Mouse (Mus musculus) midbrain, embryonic 16.5 days (tissue): Measurements from ENCODE around the gene Olfr557. TPM values are rescaled to one million over a fixed set of nuclear protein-coding genes. Genes with fewer than 3 reads are reported as not detected.

Experiments used
- ATAC-seq: fragments of 200-750 bp; cut with Nextera tagmentation; 2 replicates; pipeline ENCODE4 v1.8.0; 2017; ENCODE audit warnings: moderate TSS enrichment
- H3K27ac ChIP-seq: fragments of 300-500 bp; sonication (generic); 2 replicates; pipeline ENCODE4 v1.5.1; 2014; ENCODE audit warnings: mild to moderate bottlenecking, low read length, mixed read lengths
- H3K27me3 ChIP-seq: fragments of 300-500 bp; sonication (generic); 2 replicates; pipeline ENCODE4 v1.6.1; 2014; ENCODE audit warnings: low read depth, low read length, mixed read lengths; ENCODE audit not compliant: control insufficient read depth, insufficient read depth
- H3K36me3 ChIP-seq: fragments of 300-500 bp; sonication (generic); 2 replicates; pipeline ENCODE4 v1.6.1; 2014; ENCODE audit warnings: mild to moderate bottlenecking, low read length, moderate library complexity, mixed read lengths; ENCODE audit not compliant: control insufficient read depth, insufficient read depth
- H3K4me1 ChIP-seq: fragments of 300-500 bp; sonication (generic); 2 replicates; pipeline ENCODE4 v1.6.1; 2014; ENCODE audit warnings: mild to moderate bottlenecking, low read length, mixed read lengths; ENCODE audit not compliant: control insufficient read depth, insufficient read depth
- H3K4me2 ChIP-seq: fragments of 300-500 bp; sonication (generic); 2 replicates; pipeline ENCODE4 v1.6.1; 2014; ENCODE audit warnings: mild to moderate bottlenecking, low read length, mixed read lengths
- H3K4me3 ChIP-seq: fragments of 300-500 bp; sonication (generic); 2 replicates; pipeline ENCODE4 v1.5.1; 2014; ENCODE audit warnings: low read depth, mild to moderate bottlenecking, low read length, moderate library complexity, mixed read lengths
- H3K9ac ChIP-seq: fragments of 300-500 bp; sonication (generic); 2 replicates; pipeline ENCODE4 v1.6.1; 2014; ENCODE audit warnings: low read depth, low read length, mixed read lengths
- H3K9me3 ChIP-seq: fragments of 300-500 bp; sonication (generic); replicated peaks from 2 replicates; pipeline ENCODE4 v1.6.1; 2014; ENCODE audit warnings: mild to moderate bottlenecking, low read length, mixed read lengths; ENCODE audit not compliant: control insufficient read depth, poor library complexity, severe bottlenecking
- WGBS: fragments of 180-500 bp; shearing (Covaris S2); extraction: QIAGEN DNeasy Blood & Tissue Kit; methylation state at CpG from one replicate; pipeline ENCODE4 v1.1.7; 2014; 5-methylcytosine and 5-hydroxymethylcytosine counted together
- polyA plus RNA-seq: library from polyadenylated mRNA; unstranded; fragments of >200 nt; fragmentation: Nextera tagmentation; extraction: Ambion mirVana; gene quantifications from 2 replicates; pipeline ENCODE4 v1.2.1, GENCODE M21; 2015

The Olfr557 gene
- polyA plus RNA-seq, 1 experiment from 2014 or later, result not detected

DNA sequence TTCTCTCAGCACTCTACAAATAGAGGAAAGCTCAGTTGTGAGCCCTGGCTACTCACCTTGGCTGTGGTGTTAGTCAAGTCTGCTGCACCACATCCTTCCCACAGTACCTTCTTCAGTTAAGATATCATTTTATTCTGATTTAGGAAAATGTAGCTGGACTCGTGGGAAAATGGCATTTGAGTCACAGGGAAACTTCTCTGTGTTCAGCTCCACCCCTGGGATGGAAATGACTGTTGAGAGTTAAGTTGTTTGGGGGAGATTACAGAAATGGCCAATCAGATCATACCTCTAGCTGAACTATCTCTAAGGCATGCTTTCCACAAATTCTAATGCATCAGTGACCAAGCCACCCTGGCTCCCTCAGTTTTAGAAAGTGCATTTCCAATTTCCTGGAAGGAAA, 23.3 kb downstream of the Olfr557 start, which contains the start of gene Olfr33:
Olfr33 (minus strand) TSS at position 101 of the 400 bp plus-strand sequence.
- no peak for ATAC-seq
- no peak within 1 kb of the TSS for H3K9ac ChIP-seq
- H3K27me3 ChIP-seq, result no peaks in the 10 kb centered on the region
- no peak within 1 kb of the TSS for H3K27ac ChIP-seq
- H3K4me3 ChIP-seq, result no peak within 1 kb of the TSS
- WGBS, result 27% methylated on average over 1 of the region's 1 CpGs
- H3K9me3 ChIP-seq, result no peaks in the 10 kb centered on the region
- H3K4me2 ChIP-seq, result no peak within 1 kb of the TSS
- H3K36me3 ChIP-seq, result no peaks in the 10 kb centered on the region
- no peaks in the 10 kb centered on the region for H3K4me1 ChIP-seq

DNA sequence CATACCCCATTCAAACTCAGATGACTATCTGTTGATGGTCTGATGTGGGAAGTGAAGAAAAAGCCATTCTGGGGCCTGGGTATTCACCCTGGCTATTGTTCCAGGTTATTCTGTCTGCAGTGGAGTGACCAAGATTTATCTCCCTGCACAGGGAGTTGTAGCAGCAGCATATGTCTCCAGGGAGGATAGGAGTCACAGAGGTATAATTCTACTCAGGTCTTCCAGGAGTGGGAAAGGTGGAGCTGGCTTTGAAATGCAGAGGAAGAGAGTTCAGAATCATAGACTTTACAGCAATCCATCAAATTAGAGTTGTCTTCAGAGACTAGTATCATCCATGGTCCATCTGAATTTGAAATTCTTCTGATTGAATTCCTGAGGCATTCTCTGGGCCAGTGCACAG, 31.7 kb downstream of the Olfr557 start, which contains the start of gene Olfr559:
Olfr559 (minus strand) TSS at position 101 of the 400 bp plus-strand sequence.
- no peaks in the 10 kb centered on the region for H3K9me3 ChIP-seq
- H3K9ac ChIP-seq, result no peak within 1 kb of the TSS
- H3K4me1 ChIP-seq, result no peaks in the 10 kb centered on the region
- no peak within 1 kb of the TSS for H3K27ac ChIP-seq
- H3K4me3 ChIP-seq, result no peak within 1 kb of the TSS
- no peaks in the 10 kb centered on the region for H3K36me3 ChIP-seq
- H3K4me2 ChIP-seq, result no peak within 1 kb of the TSS
- no peak for ATAC-seq
- no peaks in the 10 kb centered on the region for H3K27me3 ChIP-seq

DNA sequence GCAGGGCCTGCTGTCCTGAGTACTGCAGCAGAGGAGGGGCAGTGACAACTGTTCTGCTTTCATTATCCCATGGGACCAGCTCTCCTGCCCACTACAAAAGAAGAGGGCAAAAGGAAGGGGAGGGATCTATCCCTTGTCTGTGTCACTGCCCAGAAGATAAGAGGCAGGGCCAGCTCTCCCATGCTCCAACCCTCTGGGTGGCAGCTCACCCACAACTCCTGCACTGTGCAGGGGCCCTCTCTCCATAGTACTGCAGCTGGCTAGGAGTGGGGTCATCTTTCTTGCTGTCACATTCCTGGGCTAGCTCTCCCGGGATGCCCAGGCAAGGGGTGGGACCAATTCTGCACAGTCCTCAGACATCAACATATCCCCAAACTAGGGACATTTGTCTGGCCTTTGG, 38.1 kb downstream of the Olfr557 start:
- WGBS, result 94% methylated on average over 1 of the region's 1 CpGs

DNA sequence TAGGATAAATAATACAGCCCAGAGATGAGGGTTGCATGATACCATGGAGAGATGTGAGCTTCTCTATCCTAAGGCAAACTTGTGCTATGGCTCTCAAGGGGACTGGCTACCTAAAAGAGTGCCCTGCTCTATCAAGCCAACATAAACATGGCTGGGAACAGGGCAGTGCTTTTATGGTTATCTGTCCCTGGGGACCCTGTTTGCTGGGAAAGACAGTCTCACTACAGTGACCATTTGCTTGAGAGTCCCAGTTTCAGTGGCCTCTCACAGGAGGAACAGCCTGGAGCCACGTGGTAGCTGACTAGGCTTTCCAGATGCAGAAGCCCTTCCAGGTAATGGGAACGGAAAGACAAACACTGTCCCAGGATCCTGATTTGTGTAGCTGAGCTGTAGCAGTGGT, 42.0 kb downstream of the Olfr557 start:
- Histone ChIP-seq H3K27me3 (no peaks in the 10 kb centered on the region), H3K9me3 (no peaks in the 10 kb centered on the region), H3K9ac (no peak overlapping the region), H3K27ac (no peak overlapping the region), H3K4me3 (no peak overlapping the region), H3K36me3 (no peaks in the 10 kb centered on the region), H3K4me1 (no peaks in the 10 kb centered on the region), H3K4me2 (no peak overlapping the region)
- no peak for ATAC-seq
- 73% methylated on average over 2 of the region's 2 CpGs for WGBS

More for the DNA sequence above, 38.1 kb downstream of the Olfr557 start:
- no peak for ATAC-seq
- Histone ChIP-seq H3K4me2 (no peak overlapping the region), H3K27ac (no peak overlapping the region), H3K27me3 (no peaks in the 10 kb centered on the region), H3K4me1 (no peaks in the 10 kb centered on the region), H3K36me3 (no peaks in the 10 kb centered on the region), H3K4me3 (no peak overlapping the region), H3K9ac (no peak overlapping the region), H3K9me3 (no peaks in the 10 kb centered on the region)

Other genes with a start within 250 kb of the Olfr557 start
- gene Olfr543, start 214.2 kb upstream of the Olfr557 start, polyA plus RNA-seq, result 0.47 and 0.59 TPM in 2 replicates
- 0.19 and 0.25 TPM in 2 replicates for gene Olfr544, start 207.6 kb upstream of the Olfr557 start, polyA plus RNA-seq
- gene Olfr545, start 196.3 kb upstream of the Olfr557 start, polyA plus RNA-seq, result 0.23 and 0.25 TPM in 2 replicates
- not detected in 2 replicates for gene Olfr547, start 161.2 kb upstream of the Olfr557 start, polyA plus RNA-seq
- gene Olfr548-ps1, start 155.0 kb upstream of the Olfr557 start, polyA plus RNA-seq, result not detected in 2 replicates
- gene Olfr549, start 146.0 kb upstream of the Olfr557 start, polyA plus RNA-seq, result not detected in 2 replicates
- gene Trim21, start 130.4 kb upstream of the Olfr557 start, polyA plus RNA-seq, result not detected in 2 replicates
- not detected in 2 replicates for gene Olfr550, start 124.5 kb upstream of the Olfr557 start, polyA plus RNA-seq
- gene Olfr551, start 104.0 kb upstream of the Olfr557 start, polyA plus RNA-seq, result not detected in 2 replicates
- not detected in 2 replicates for gene Olfr552, start 98.1 kb upstream of the Olfr557 start, polyA plus RNA-seq
- gene Olfr553, start 77.7 kb upstream of the Olfr557 start, polyA plus RNA-seq, result not detected in 2 replicates
- not detected in 2 replicates for gene Olfr554, start 57.5 kb upstream of the Olfr557 start, polyA plus RNA-seq
- not detected in 2 replicates for gene Olfr555, start 37.1 kb upstream of the Olfr557 start, polyA plus RNA-seq
- not detected in 2 replicates for gene Olfr556, start 31.0 kb upstream of the Olfr557 start, polyA plus RNA-seq
- gene Trim68, start 8.6 kb upstream of the Olfr557 start, polyA plus RNA-seq, result 6.4 and 7.3 TPM in 2 replicates
- gene Olfr558, start 6.3 kb downstream of the Olfr557 start, polyA plus RNA-seq, result not detected in 2 replicates
- not detected in 2 replicates for gene Olfr33, start 23.2 kb downstream of the Olfr557 start, polyA plus RNA-seq
- gene Olfr559, start 31.6 kb downstream of the Olfr557 start, polyA plus RNA-seq, result not detected in 2 replicates
- not detected in 2 replicates for gene Olfr560, start 63.5 kb downstream of the Olfr557 start, polyA plus RNA-seq
- gene Olfr78, start 63.6 kb downstream of the Olfr557 start, polyA plus RNA-seq, result 0.16 TPM in 1 of 2 replicates, not detected in the other
- not detected in 2 replicates for gene Olfr561, start 75.3 kb downstream of the Olfr557 start, polyA plus RNA-seq
- not detected in 2 replicates for gene Olfr564, start 107.6 kb downstream of the Olfr557 start, polyA plus RNA-seq
- not detected in 2 replicates for gene Olfr566, start 162.9 kb downstream of the Olfr557 start, polyA plus RNA-seq
- not detected in 2 replicates for gene Olfr568, start 181.2 kb downstream of the Olfr557 start, polyA plus RNA-seq
- not detected in 2 replicates for gene Olfr569, start 195.0 kb downstream of the Olfr557 start, polyA plus RNA-seq
- gene Olfr570, start 198.7 kb downstream of the Olfr557 start, polyA plus RNA-seq, result 0.20 TPM in 1 of 2 replicates, not detected in the other
- gene Olfr571, start 221.6 kb downstream of the Olfr557 start, polyA plus RNA-seq, result not detected in 2 replicates
- gene Olfr572, start 228.5 kb downstream of the Olfr557 start, polyA plus RNA-seq, result not detected in 2 replicates
- gene Olfr573-ps1, start 246.7 kb downstream of the Olfr557 start, polyA plus RNA-seq, result not detected in 2 replicates